Mouse (Mus musculus): Measurements from ENCODE around the gene Tyrp1. TPM values are rescaled to one million over a fixed set of nuclear protein-coding genes. Genes with fewer than 3 reads are reported as not detected.

Tyrp1 gene
- polyA plus RNA-seq (2015; fragmentation: Nextera tagmentation; extraction: Ambion mirVana), result 0.50 and 0.55 TPM in 2 replicates

- no peaks in the 10 kb centered on the region for H3K27me3 ChIP-seq (replicated peaks)
- ATAC-seq (ENCODE audit: low FRiP score), result no peak
- no peak within 1 kb of the TSS for H3K4me2 ChIP-seq
- H3K9ac ChIP-seq (replicated peaks), result no peak within 1 kb of the TSS
- 66% methylated on average over 3 of the region's 3 CpGs for WGBS
- no peaks in the 10 kb centered on the region for H3K36me3 ChIP-seq
- no peaks in the 10 kb centered on the region for H3K4me1 ChIP-seq
- H3K27ac ChIP-seq (replicated peaks), result no peak within 1 kb of the TSS
- H3K4me3 ChIP-seq (replicated peaks), result no peak within 1 kb of the TSS
- H3K9me3 ChIP-seq (replicated peaks), result no peaks in the 10 kb centered on the region
Measured at GRCm38 (mm10) chr4:80834050-80834449, at the start of gene Tyrp1. Gene Tyrp1, plus strand, starts transcription at chr4:80834123.

- Histone ChIP-seq H3K4me1 (no peaks in the 10 kb centered on the region), H3K27ac (replicated peaks) (no peak overlapping the region), H3K9me3 (replicated peaks) (no peaks in the 10 kb centered on the region), H3K4me3 (replicated peaks) (no peak overlapping the region), H3K4me2 (no peak overlapping the region), H3K27me3 (replicated peaks) (no peaks in the 10 kb centered on the region), H3K9ac (replicated peaks) (no peak overlapping the region), H3K36me3 (no peaks in the 10 kb centered on the region)
- no peak for ATAC-seq (ENCODE audit: low FRiP score)
- WGBS, result 95% methylated on average over 1 of the region's 1 CpGs
Measured at GRCm38 (mm10) chr4:80788339-80788738, 45.6 kb upstream of the Tyrp1 start.

GRCm38 (mm10) chr4:80819511-80819910, 14.4 kb upstream of the Tyrp1 start:
- no peak for ATAC-seq (ENCODE audit: low FRiP score)
- no peaks in the 10 kb centered on the region for H3K9me3 ChIP-seq (replicated peaks)
- H3K36me3 ChIP-seq, result no peaks in the 10 kb centered on the region
- no peak overlapping the region for H3K27ac ChIP-seq (replicated peaks)
- no peak overlapping the region for H3K4me2 ChIP-seq
- H3K4me1 ChIP-seq, result no peaks in the 10 kb centered on the region
- no peaks in the 10 kb centered on the region for H3K27me3 ChIP-seq (replicated peaks)
- no peak overlapping the region for H3K9ac ChIP-seq (replicated peaks)
- no peak overlapping the region for H3K4me3 ChIP-seq (replicated peaks)

GRCm38 (mm10) chr4:80821945-80822344, 12.0 kb upstream of the Tyrp1 start:
- Histone ChIP-seq H3K36me3 (no peaks in the 10 kb centered on the region), H3K9ac (replicated peaks) (no peak overlapping the region), H3K4me2 (no peak overlapping the region), H3K27ac (replicated peaks) (no peak overlapping the region), H3K9me3 (replicated peaks) (no peaks in the 10 kb centered on the region), H3K27me3 (replicated peaks) (no peaks in the 10 kb centered on the region), H3K4me3 (replicated peaks) (no peak overlapping the region), H3K4me1 (no peaks in the 10 kb centered on the region)
- ATAC-seq (ENCODE audit: low FRiP score), result no peak
- 80% methylated on average over 3 of the region's 3 CpGs for WGBS

- H3K9ac ChIP-seq (replicated peaks), result no peak overlapping the region
- no peak for ATAC-seq (ENCODE audit: low FRiP score)
- no peak overlapping the region for H3K4me3 ChIP-seq (replicated peaks)
- no peak overlapping the region for H3K27ac ChIP-seq (replicated peaks)
- H3K27me3 ChIP-seq (replicated peaks), result no peaks in the 10 kb centered on the region
- no peaks in the 10 kb centered on the region for H3K9me3 ChIP-seq (replicated peaks)
- no peak overlapping the region for H3K4me2 ChIP-seq
- no peaks in the 10 kb centered on the region for H3K4me1 ChIP-seq
- no peaks in the 10 kb centered on the region for H3K36me3 ChIP-seq
- 24% methylated on average over 2 of the region's 2 CpGs for WGBS
Measured at GRCm38 (mm10) chr4:80828232-80828631, 5.7 kb upstream of the Tyrp1 start.

- Histone ChIP-seq H3K9me3 (replicated peaks) (no peaks in the 10 kb centered on the region), H3K9ac (replicated peaks) (no peak overlapping the region), H3K27me3 (replicated peaks) (no peaks in the 10 kb centered on the region), H3K4me2 (no peak overlapping the region), H3K4me1 (no peaks in the 10 kb centered on the region), H3K27ac (replicated peaks) (no peak overlapping the region), H3K4me3 (replicated peaks) (no peak overlapping the region), H3K36me3 (no peaks in the 10 kb centered on the region)
- ATAC-seq (ENCODE audit: low FRiP score), result no peak
- 83% methylated on average over 4 of the region's 4 CpGs for WGBS
Measured at GRCm38 (mm10) chr4:80839317-80839716, 5.4 kb downstream of the Tyrp1 start.

GRCm38 (mm10) chr4:80841980-80842379, 8.1 kb downstream of the Tyrp1 start:
- no peak overlapping the region for H3K27ac ChIP-seq (replicated peaks)
- no peaks in the 10 kb centered on the region for H3K27me3 ChIP-seq (replicated peaks)
- 82% methylated on average over 1 of the region's 1 CpGs for WGBS
- no peak overlapping the region for H3K9ac ChIP-seq (replicated peaks)
- ATAC-seq (ENCODE audit: low FRiP score), result no peak
- no peak overlapping the region for H3K4me2 ChIP-seq
- H3K4me1 ChIP-seq, result no peaks in the 10 kb centered on the region
- no peaks in the 10 kb centered on the region for H3K36me3 ChIP-seq
- no peak overlapping the region for H3K4me3 ChIP-seq (replicated peaks)
- H3K9me3 ChIP-seq (replicated peaks), result no peaks in the 10 kb centered on the region

GRCm38 (mm10) chr4:80843752-80844151, 9.8 kb downstream of the Tyrp1 start:
- H3K27ac ChIP-seq (replicated peaks), result no peak overlapping the region
- no peak overlapping the region for H3K4me2 ChIP-seq
- no peak overlapping the region for H3K4me3 ChIP-seq (replicated peaks)
- no peaks in the 10 kb centered on the region for H3K36me3 ChIP-seq
- no peaks in the 10 kb centered on the region for H3K27me3 ChIP-seq (replicated peaks)
- no peak for ATAC-seq (ENCODE audit: low FRiP score)
- no peaks in the 10 kb centered on the region for H3K4me1 ChIP-seq
- H3K9me3 ChIP-seq (replicated peaks), result no peaks in the 10 kb centered on the region
- H3K9ac ChIP-seq (replicated peaks), result no peak overlapping the region

- no peak overlapping the region for H3K4me2 ChIP-seq
- no peaks in the 10 kb centered on the region for H3K27me3 ChIP-seq (replicated peaks)
- no peaks in the 10 kb centered on the region for H3K9me3 ChIP-seq (replicated peaks)
- no peak overlapping the region for H3K9ac ChIP-seq (replicated peaks)
- no peak overlapping the region for H3K4me3 ChIP-seq (replicated peaks)
- H3K27ac ChIP-seq (replicated peaks), result no peak overlapping the region
- WGBS, result 74% methylated on average over 3 of the region's 3 CpGs
- no peaks in the 10 kb centered on the region for H3K36me3 ChIP-seq
- no peaks in the 10 kb centered on the region for H3K4me1 ChIP-seq
- ATAC-seq (ENCODE audit: low FRiP score), result no peak
Measured at GRCm38 (mm10) chr4:80846052-80846451, 12.1 kb downstream of the Tyrp1 start.

GRCm38 (mm10) chr4:80852590-80853425, 18.9 kb downstream of the Tyrp1 start:
- Histone ChIP-seq H3K27ac (replicated peaks) (no peak overlapping the region), H3K4me3 (replicated peaks) (no peak overlapping the region), H3K4me2 (no peak overlapping the region), H3K9me3 (replicated peaks) (no peaks in the 10 kb centered on the region), H3K36me3 (no peaks in the 10 kb centered on the region), H3K27me3 (replicated peaks) (no peaks in the 10 kb centered on the region), H3K4me1 (0 out of 2 replicates have a peak, but pooled peaks cover 3% of the 10 kb centered on the region), H3K9ac (replicated peaks) (no peak overlapping the region)
- 50% methylated on average over 7 of the region's 7 CpGs for WGBS
- ATAC-seq (ENCODE audit: low FRiP score), result peak; percentile 84

GRCm38 (mm10) chr4:80855495-80855894, 21.6 kb downstream of the Tyrp1 start:
- no peak for ATAC-seq (ENCODE audit: low FRiP score)
- no peak overlapping the region for H3K9ac ChIP-seq (replicated peaks)
- WGBS, result 80% methylated on average over 9 of the region's 9 CpGs
- no peak overlapping the region for H3K4me3 ChIP-seq (replicated peaks)
- H3K4me2 ChIP-seq, result no peak overlapping the region
- H3K4me1 ChIP-seq, result 0 out of 2 replicates have a peak, but pooled peaks cover 3% of the 10 kb centered on the region
- H3K27me3 ChIP-seq (replicated peaks), result no peaks in the 10 kb centered on the region
- no peak overlapping the region for H3K27ac ChIP-seq (replicated peaks)
- no peaks in the 10 kb centered on the region for H3K9me3 ChIP-seq (replicated peaks)
- H3K36me3 ChIP-seq, result no peaks in the 10 kb centered on the region

- no peak overlapping the region for H3K4me3 ChIP-seq (replicated peaks)
- no peaks in the 10 kb centered on the region for H3K9me3 ChIP-seq (replicated peaks)
- H3K36me3 ChIP-seq, result no peaks in the 10 kb centered on the region
- H3K27ac ChIP-seq (replicated peaks), result no peak overlapping the region
- WGBS, result 50% methylated on average over 9 of the region's 9 CpGs
- ATAC-seq (ENCODE audit: low FRiP score), result no peak
- H3K4me2 ChIP-seq, result no peak overlapping the region
- H3K4me1 ChIP-seq, result peaks cover 8% of the 10 kb centered on the region
- no peaks in the 10 kb centered on the region for H3K27me3 ChIP-seq (replicated peaks)
- H3K9ac ChIP-seq (replicated peaks), result no peak overlapping the region
Measured at GRCm38 (mm10) chr4:80862962-80863361, 29.0 kb downstream of the Tyrp1 start.

Data from neural tube, embryonic 15.5 days (tissue).